24 mouse cellular contexts compared by ENCODE assay signal in the genomic region with DNA sequence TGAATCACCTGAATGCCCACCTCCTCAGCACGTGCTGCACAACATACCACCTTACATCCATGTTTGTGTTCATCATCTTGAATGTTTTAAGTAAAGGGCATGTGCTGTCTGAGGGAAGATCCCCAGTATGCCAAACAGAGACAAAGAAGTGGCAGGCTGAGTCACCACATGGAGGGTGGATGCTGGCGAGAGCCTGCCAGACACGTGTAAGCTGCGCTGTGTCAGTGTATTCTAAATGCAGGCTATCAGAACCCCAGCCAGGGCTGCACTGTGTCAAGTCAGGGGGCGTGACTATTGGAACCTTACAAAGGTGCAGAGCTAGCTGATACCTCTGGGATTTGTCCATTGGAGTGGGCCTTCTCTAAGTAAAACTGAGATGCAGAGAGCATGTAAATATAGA. TPM values are rescaled to one million over a fixed set of nuclear protein-coding genes. Genes with fewer than 3 reads are reported as not detected.
"Had no signal": no experiment of that assay in that cellular context is flagged by ENCODE, and none has a peak within 500 bp of the region (broad histone marks: within the 10 kb centered on the region; RNA-seq: fewer than 3 reads in every experiment).

No protein-coding gene starts in this region.

- H3K4me2 ChIP-seq: limb, embryonic 12.5 days; limb, embryonic 15.5 days; liver, embryonic 11.5 days; lung, embryonic 14.5 days; midbrain, embryonic 12.5 days; midbrain, embryonic 15.5 days; neural tube, embryonic 13.5 days had no signal

- H3K4me3 ChIP-seq: limb, embryonic 12.5 days; limb, embryonic 15.5 days; midbrain, embryonic 12.5 days; midbrain, embryonic 15.5 days; neural tube, embryonic 13.5 days had no signal

- H3K4me1 ChIP-seq: limb, embryonic 12.5 days; limb, embryonic 15.5 days; midbrain, embryonic 12.5 days; midbrain, embryonic 15.5 days; neural tube, embryonic 13.5 days had no signal

- H3K27ac ChIP-seq: limb, embryonic 12.5 days; limb, embryonic 15.5 days; liver, embryonic 14.5 days; macrophage; midbrain, embryonic 12.5 days; midbrain, embryonic 15.5 days; neural tube, embryonic 13.5 days; stomach, postnatal 0 days had no signal

- H3K9me3 ChIP-seq: limb, embryonic 12.5 days; limb, embryonic 15.5 days; midbrain, embryonic 12.5 days; midbrain, embryonic 15.5 days; neural tube, embryonic 13.5 days had no signal

- ATAC-seq: liver, postnatal 0 days; lung, postnatal 0 days; midbrain, embryonic 15.5 days had no signal

- DNase-seq: kidney, adult 18-20 months; kidney, adult 9 months; kidney, postnatal 14 days; kidney, postnatal 4 days; layer of hippocampus, adult 9-11 months; layer of hippocampus, postnatal 36 days; liver, postnatal 0 days; lung, embryonic 14.5 days; retina, postnatal 1 day; thymus, adult 2 months; thymus, postnatal 14 days; thymus, postnatal 4 days had no signal

- H3K9ac ChIP-seq: limb, embryonic 12.5 days; limb, embryonic 15.5 days; liver, embryonic 14.5 days; liver, postnatal 0 days; lung, embryonic 14.5 days; midbrain, embryonic 12.5 days; midbrain, embryonic 15.5 days; neural tube, embryonic 13.5 days had no signal

- H3K27me3 ChIP-seq: limb, embryonic 12.5 days; limb, embryonic 15.5 days; midbrain, embryonic 12.5 days; midbrain, embryonic 15.5 days; neural tube, embryonic 13.5 days had no signal

RNA-seq across cellular contexts. Expression of a gene that starts 32.5 kb away (rescaled TPM):
- total RNA-seq: megakaryocyte, adult 5-6 weeks; neutrophil, adult 5-6 weeks had no signal
